Mouse (Mus musculus) inflammation-experienced regulatory T-cells, adult 6 months (primary cell): ENCODE results near the gene Tprn. TPM values are rescaled to one million over a fixed set of nuclear protein-coding genes. Genes with fewer than 3 reads are reported as not detected.

Experiments
- ATAC-seq: one replicate; pipeline ENCODE4 v1.8.0; 2017
- polyA plus RNA-seq, 3 experiments: library from polyadenylated mRNA; unstranded; fragments of 100-300 nt; shearing (Covaris generic); gene quantifications; one replicate each; pipeline ENCODE4 v1.2.1; 2017

The Tprn gene
- 1 to 10 TPM; 3.4 to 4.7 (median 3.9) TPM for polyA plus RNA-seq

DNA sequence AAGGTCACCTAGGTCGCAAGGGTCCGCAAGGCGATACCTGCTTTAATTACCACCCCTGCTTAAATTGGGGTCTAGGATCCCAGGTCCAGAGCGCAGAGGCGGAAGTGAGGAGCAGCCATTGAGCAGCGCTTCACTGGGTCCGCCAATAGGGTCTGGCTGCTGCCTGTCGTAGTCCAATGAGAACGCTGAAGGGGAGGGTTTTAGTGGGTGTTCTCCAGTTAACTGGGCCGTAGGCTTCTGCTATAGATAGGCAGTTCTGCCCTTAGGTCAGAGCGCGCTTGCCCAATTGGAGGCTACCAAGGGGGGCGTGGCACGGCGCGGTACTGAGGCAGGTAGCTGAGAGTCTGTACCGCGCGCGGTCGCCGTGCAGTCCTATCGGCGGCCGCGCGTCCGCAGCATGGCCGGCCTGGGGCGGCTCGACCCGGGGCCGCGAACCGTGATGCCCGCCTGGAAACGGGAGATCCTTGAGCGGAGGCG, at the start of gene Tprn:
Gene Tprn (plus strand): TSS at position 328 of the 477 bp plus-strand sequence.
- peak; percentile 99 for ATAC-seq

DNA sequence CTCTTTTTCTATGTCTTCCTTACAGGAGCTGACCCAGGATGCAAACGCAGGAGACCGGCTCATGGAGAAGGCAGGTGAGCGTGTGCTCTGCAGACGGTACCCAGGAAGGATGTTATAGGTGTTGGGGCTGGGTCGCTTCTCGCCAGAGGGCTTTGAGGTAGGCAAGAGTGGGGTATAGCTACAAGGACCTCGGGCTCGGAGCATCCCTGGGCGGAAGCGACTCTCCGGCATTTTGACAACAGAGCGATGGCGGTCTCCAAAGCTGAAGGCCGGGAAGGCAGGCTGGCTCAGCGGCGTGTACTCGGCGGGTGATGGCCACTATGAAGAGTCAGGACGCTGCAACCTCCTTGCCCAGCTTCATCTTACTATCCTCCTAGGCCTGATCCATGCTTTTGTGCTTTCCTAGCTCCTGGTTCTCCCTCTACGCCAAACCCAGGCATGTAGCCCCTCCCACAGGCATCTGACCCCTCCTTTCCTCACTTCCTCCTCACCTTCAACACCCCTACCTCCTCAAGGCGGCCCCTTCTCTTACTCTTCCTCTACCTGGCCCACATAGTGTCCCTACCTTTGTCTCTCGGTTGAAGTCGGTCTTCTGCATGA, 49.1 kb upstream of the Tprn start:
- ATAC-seq = no peak

GRCm38 (mm10) chr2:25214444-25214843, 48.0 kb upstream of the Tprn start, which contains the start of gene Stpg3:
Gene Stpg3 (minus strand): TSS chr2:25214637.
- no peak for ATAC-seq

- no peak for ATAC-seq
Measured at GRCm38 (mm10) chr2:25217666-25218065, 44.8 kb upstream of the Tprn start.

DNA sequence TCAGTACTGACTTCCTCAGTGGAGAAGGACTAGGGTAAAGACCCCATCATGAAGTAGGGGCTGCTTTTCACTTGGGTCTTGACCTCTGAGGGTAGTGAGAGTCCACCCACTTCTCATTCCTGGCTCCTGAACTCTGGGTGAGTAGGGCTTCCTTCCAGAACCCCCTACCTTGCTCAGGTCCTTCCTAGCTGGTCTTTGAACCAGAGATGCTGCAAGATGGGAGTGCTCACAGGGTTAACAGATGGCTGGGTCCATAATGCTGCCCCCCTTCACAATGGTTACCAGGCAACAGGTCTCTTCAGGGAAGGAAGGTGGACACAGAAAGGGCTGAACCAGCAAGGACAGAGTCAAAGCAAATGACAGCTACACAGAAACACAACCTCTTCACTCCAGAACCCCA, 44.0 kb upstream of the Tprn start, which contains the start of gene Fam166a:
Gene Fam166a (plus strand): TSS at position 301 of the 400 bp plus-strand sequence.
- no peak for ATAC-seq

GRCm38 (mm10) chr2:25221331-25221772, 41.1 kb upstream of the Tprn start:
- ATAC-seq = no peak

DNA sequence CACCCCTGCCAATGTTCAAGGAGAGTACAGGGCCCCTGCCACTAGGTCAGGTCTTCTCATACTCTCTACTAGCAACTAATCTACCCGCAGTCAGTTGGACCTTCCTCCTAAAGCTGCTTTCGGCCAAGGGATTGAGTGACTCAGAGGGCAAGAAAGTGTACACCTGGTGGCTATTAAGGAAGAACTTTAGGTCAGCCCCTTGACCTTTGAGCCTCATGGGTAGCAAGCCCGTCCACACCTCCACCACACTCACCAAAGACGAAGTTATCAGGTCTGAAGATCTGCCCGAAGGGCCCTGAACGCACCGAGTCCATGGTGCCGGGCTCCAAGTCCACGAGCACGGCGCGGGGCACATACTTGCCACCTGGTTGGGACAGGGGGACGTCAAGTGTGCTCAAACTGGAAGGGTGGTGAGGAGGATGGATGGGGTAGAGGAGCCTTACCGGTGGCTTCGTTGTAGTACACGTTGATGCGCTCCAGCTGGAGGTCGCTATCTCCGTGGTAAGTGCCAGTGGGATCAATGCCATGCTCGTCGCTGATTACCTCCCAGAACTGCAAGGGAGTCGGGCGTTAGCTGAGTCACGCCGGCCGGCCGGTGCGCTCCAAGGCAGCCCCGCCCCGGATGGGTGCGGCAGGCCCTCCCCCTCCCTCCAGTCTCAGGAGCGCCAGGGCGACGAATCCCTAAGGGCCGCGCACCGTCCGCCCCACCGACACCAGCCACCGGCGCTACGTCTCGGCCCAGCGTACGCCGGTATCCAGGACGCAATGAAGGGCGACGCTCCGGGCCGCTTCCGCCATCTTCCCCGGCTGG, 38.5 kb upstream of the Tprn start:
- ATAC-seq = peak; percentile 9

GRCm38 (mm10) chr2:25224492-25224765, 38.0 kb upstream of the Tprn start, which contains the start of gene Tubb4b:
Gene Tubb4b (minus strand): TSS chr2:25224702.
- no peak for ATAC-seq

- peak; percentile 90 for ATAC-seq
Measured at GRCm38 (mm10) chr2:25224766-25225752, 37.4 kb upstream of the Tprn start.

DNA sequence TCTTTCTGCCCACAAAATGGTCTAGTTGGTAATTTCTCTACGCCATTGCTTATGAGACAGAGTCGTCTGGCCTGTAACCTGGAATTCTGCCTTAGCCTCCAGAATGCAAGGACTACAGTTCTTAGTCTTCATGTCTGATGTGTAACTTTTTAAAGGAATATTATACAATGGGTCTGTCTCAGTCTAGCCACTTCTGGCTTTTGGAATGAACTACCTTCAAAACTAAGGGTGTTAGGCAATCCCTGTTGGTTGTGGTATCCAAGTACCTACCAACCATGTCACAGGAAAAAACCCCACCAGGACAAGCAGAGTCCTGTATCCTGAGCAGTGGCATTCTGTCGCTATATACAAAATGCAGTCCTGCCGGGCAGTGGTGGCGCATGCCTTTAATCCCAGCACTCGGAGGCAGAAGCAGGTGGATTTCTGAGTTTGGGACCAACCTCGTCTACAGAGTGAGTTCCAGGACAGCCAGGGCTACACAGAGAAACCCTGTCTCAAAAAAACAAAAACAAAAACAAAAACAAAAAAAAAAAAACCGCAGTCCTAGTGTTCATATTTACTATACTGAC, 36.5 kb upstream of the Tprn start:
- ATAC-seq = no peak

GRCm38 (mm10) chr2:25226864-25227263, 35.6 kb upstream of the Tprn start:
- no peak for ATAC-seq

GRCm38 (mm10) chr2:25227406-25227805, 35.0 kb upstream of the Tprn start:
- ATAC-seq = no peak

DNA sequence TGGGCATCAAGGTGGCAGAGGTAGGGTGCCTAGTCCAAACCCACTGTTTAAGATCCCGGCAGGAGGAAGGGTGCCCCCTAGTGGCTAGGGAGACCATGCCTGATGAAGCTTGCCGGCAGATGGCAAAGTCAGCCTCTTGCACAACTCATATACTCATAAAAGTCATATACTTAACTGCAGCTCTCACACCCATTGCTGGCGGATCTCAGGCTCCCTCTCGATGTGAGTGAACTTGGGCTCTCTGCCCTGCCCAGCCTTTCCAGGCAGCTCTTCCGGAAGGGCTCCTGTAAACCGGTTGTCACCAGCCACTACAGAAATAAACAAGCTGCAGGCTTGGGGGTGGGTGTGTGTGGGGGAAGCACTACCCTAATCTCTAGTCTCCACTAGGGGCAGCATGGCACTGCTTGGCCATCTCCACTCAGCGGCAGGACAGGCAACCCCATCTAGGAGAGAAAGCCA, 34.0 kb upstream of the Tprn start:
- ATAC-seq = peak; percentile 48

DNA sequence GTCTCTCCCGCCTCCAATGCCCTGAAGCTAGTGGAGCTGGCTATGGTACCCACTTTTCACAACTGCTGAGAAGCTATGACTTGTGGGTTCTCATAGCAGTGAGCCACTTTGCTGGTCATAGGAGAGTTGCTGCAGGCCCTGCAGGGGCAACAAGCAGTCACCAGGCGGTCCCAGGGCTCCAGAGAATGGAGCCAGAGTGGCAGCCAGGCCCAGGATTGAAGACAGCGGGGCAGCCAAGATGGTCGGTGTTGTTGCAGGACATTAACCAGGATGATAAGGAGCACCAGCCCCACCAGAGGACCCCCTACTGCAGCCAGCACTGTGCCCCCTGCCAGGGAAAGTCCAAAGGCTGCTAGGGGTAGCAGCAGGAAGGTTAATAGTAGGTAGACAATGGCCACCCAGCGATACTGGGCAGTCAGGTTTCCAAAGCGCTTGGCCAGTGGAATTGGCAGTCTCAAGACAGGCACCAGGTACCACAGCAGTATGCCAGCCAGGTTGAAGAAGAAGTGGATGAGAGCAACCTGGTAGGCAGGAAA, 33.4 kb upstream of the Tprn start:
- ATAC-seq = no peak

DNA sequence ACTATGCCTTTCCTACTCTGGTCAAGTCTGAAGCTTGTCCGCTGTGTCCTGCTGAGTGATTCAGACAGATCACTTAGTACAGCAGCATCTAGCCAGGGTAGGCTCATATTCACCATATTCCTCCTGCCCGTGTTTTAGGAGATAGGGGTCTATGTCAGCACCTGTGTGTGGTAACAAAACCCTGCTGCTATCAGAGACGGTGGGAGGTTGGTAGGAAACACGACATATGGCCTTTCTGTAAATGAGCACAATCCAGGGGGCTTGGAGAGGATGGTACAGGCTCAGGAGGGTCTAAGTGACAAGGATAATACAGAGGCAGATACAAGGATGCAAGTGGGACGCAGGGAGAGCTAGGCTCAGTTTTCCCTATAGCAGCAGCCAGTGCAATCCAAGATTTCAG, 32.8 kb upstream of the Tprn start:
- no peak for ATAC-seq

GRCm38 (mm10) chr2:25230581-25230980, 31.8 kb upstream of the Tprn start:
- no peak for ATAC-seq

GRCm38 (mm10) chr2:25231038-25231437, 31.4 kb upstream of the Tprn start:
- no peak for ATAC-seq

DNA sequence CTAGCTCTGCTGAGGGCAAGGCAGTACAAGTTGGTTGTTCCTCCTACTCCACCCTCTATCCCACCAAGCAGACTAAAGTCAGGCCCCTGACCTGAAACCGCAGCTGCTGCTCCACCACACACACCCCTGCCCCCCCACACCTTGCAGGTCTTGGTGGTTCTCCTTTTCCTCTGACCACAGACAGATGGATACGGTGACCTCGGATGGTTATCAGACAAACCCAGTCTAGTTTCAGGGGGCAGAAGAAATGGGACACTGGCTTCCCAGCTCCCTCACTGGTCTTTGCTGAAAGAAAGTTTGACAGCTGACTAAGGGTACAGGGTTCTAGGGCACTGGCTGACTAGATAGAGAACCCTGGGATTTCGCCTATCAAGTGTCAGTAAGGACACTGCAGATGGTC, 29.0 kb upstream of the Tprn start:
- ATAC-seq = no peak

GRCm38 (mm10) chr2:25234050-25234449, 28.4 kb upstream of the Tprn start, which contains the start of gene Slc34a3:
Gene Slc34a3 (minus strand): TSS chr2:25234364.
- ATAC-seq = no peak

- no peak for ATAC-seq
Measured at GRCm38 (mm10) chr2:25234551-25235220, 27.7 kb upstream of the Tprn start.

- no peak for ATAC-seq
Measured at GRCm38 (mm10) chr2:25236614-25237013, 25.8 kb upstream of the Tprn start, which contains the start of gene Rnf224. Gene Rnf224 (minus strand): TSS chr2:25236787.
